Mouse (Mus musculus): ENCODE results near the gene Sdccag8. TPM values are rescaled to one million over a fixed set of nuclear protein-coding genes. Genes with fewer than 3 reads are reported as not detected.

Gene Sdccag8
- polyA plus RNA-seq (2016; fragmentation: Nextera tagmentation; extraction: Ambion mirVana), result 11.5 and 14.3 TPM in 2 replicates

- Histone ChIP-seq H3K4me1 (replicated peaks) (peaks cover 16% of the 10 kb centered on the region), H3K4me2 (peak within 1 kb of the TSS; percentile 73), H3K27ac (peak within 1 kb of the TSS; percentile 99), H3K9me3 (no peaks in the 10 kb centered on the region), H3K27me3 (no peaks in the 10 kb centered on the region), H3K36me3 (no peaks in the 10 kb centered on the region), H3K9ac (replicated peaks) (peak within 1 kb of the TSS; percentile 93), H3K4me3 (replicated peaks) (peak within 1 kb of the TSS; percentile 85)
- peak; percentile 97 for ATAC-seq (ENCODE audit: insufficient number of reproducible peaks, insufficient read depth, low FRiP score, low TSS enrichment, low read depth)
- WGBS, result under 1% methylated on average over 25 of the region's 25 CpGs
Observed at GRCm38 (mm10) chr1:176814591-176815062, at the start of gene Sdccag8. Gene Sdccag8 (plus strand): TSS chr1:176814660.

DNA sequence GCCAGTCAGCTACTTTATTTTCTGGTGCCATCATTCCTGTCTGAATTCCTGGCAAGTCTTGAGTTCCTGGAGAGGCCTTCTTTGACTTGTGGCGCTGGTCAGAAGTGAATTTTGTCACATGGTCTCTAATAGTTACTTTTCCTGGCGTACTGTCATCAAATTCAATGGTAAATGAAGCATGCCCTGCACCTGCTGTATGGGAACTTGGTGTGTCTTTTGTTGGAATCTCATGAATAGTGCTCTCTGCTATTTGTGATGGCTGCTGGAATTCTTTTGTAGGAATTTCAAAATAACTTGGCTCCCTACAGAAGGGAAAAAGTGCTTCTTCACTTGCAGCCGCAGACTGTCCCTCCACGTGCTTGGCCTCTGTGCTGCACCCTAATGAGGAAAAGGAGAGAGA lies 39.9 kb upstream of the Sdccag8 start:
- H3K4me1 ChIP-seq (replicated peaks), result no peaks in the 10 kb centered on the region
- peaks cover 53% of the 10 kb centered on the region for H3K36me3 ChIP-seq
- WGBS, result 89% methylated on average over 4 of the region's 4 CpGs

DNA sequence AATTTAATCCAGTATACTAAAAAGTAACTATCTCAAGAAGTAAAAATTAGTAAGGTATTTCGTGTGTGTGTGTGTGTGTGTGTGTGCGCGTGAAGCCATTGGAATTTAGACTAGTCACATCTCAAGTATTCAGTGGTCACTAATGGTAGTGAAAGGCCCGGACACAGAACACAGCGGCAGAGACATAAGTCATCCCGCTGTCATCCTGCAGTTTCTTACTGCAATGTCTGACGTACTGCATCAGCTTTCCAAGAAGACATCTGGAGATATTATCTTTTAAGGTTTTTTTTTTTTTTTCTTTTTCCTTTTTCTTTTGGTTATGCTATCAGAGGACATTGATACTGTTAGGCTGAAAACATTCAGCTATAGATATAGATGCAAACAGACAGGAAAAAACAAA lies 25.1 kb upstream of the Sdccag8 start:
- H3K9me3 ChIP-seq, result no peaks in the 10 kb centered on the region
- H3K9ac ChIP-seq (replicated peaks), result no peak overlapping the region
- H3K4me3 ChIP-seq (replicated peaks), result no peak overlapping the region
- no peaks in the 10 kb centered on the region for H3K4me1 ChIP-seq (replicated peaks)
- H3K27me3 ChIP-seq, result no peaks in the 10 kb centered on the region
- H3K36me3 ChIP-seq, result peaks cover 53% of the 10 kb centered on the region
- H3K27ac ChIP-seq, result no peak overlapping the region
- 92% methylated on average over 7 of the region's 7 CpGs for WGBS
- H3K4me2 ChIP-seq, result no peak overlapping the region
- no peak for ATAC-seq (ENCODE audit: insufficient number of reproducible peaks, insufficient read depth, low FRiP score, low TSS enrichment, low read depth)

More for the DNA sequence above, 39.9 kb upstream of the Sdccag8 start:
- H3K4me2 ChIP-seq, result no peak overlapping the region
- H3K27me3 ChIP-seq, result no peaks in the 10 kb centered on the region
- no peak overlapping the region for H3K27ac ChIP-seq
- ATAC-seq (ENCODE audit: insufficient number of reproducible peaks, insufficient read depth, low FRiP score, low TSS enrichment, low read depth), result no peak
- H3K9me3 ChIP-seq, result no peaks in the 10 kb centered on the region
- no peak overlapping the region for H3K9ac ChIP-seq (replicated peaks)
- H3K4me3 ChIP-seq (replicated peaks), result no peak overlapping the region

DNA sequence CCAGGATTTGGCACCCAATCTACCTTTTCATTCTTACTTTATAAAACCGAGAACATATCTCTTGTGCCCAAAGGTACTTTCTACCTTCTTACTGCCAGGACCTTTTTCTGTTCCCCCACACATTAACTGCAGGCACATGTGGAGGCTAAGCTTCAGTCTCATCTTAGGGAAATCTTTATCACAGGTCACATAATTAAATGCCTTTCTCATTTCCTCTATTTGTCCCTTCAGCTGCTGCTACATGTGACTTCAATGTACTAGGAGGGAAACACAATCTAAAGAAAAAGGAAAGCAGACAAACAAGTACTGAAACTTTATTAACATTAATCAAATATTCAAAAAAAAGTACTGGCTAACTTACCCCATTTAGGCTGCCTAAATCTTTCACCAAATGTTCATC lies 22.3 kb upstream of the Sdccag8 start:
- Histone ChIP-seq H3K4me1 (replicated peaks) (no peaks in the 10 kb centered on the region; the same call in 1 of the 2 replicates), H3K9ac (replicated peaks) (no peak overlapping the region), H3K9me3 (no peaks in the 10 kb centered on the region), H3K36me3 (peaks cover 40% of the 10 kb centered on the region), H3K4me3 (replicated peaks) (no peak overlapping the region), H3K4me2 (no peak overlapping the region), H3K27me3 (no peaks in the 10 kb centered on the region), H3K27ac (no peak overlapping the region)
- 100% methylated on average over 1 of the region's 1 CpGs for WGBS
- no peak for ATAC-seq (ENCODE audit: insufficient number of reproducible peaks, insufficient read depth, low FRiP score, low TSS enrichment, low read depth)

DNA sequence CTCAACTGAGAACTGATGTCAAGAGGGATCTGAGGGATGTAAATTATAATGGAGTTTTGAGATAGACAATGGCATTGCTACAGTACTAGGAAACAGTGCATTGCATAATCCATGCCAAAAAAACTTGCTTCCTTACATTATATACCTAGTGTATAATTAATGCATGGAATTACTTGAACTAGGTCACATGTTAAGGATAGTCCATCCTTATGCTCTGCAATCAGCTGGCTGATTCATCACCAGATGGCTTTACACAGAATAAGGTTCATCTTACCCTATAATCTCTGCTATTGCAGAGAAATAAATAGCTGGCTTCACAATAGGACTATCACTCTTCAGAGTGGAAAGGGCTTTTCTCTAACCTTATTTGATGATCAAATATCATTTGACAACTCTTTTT lies 15.8 kb upstream of the Sdccag8 start:
- Histone ChIP-seq H3K4me3 (replicated peaks) (no peak overlapping the region), H3K4me1 (replicated peaks) (peaks cover 8% of the 10 kb centered on the region), H3K9ac (replicated peaks) (no peak overlapping the region), H3K4me2 (no peak overlapping the region), H3K9me3 (no peaks in the 10 kb centered on the region), H3K36me3 (peaks cover 7% of the 10 kb centered on the region; the same call in 1 of the 2 replicates), H3K27ac (no peak overlapping the region), H3K27me3 (no peaks in the 10 kb centered on the region)
- no peak for ATAC-seq (ENCODE audit: insufficient number of reproducible peaks, insufficient read depth, low FRiP score, low TSS enrichment, low read depth)

- Histone ChIP-seq H3K36me3 (peaks cover 7% of the 10 kb centered on the region; the same call in 1 of the 2 replicates), H3K9me3 (no peaks in the 10 kb centered on the region), H3K27ac (no peak overlapping the region), H3K4me3 (replicated peaks) (no peak overlapping the region), H3K9ac (replicated peaks) (no peak overlapping the region), H3K4me2 (no peak overlapping the region), H3K4me1 (replicated peaks) (peaks cover 8% of the 10 kb centered on the region), H3K27me3 (no peaks in the 10 kb centered on the region)
- 34% methylated on average over 2 of the region's 2 CpGs for WGBS
- no peak for ATAC-seq (ENCODE audit: insufficient number of reproducible peaks, insufficient read depth, low FRiP score, low TSS enrichment, low read depth)
Observed at GRCm38 (mm10) chr1:176800728-176801365, 13.6 kb upstream of the Sdccag8 start.

- Histone ChIP-seq H3K36me3 (no peaks in the 10 kb centered on the region), H3K4me2 (no peak overlapping the region), H3K9me3 (no peaks in the 10 kb centered on the region), H3K9ac (replicated peaks) (no peak overlapping the region), H3K27ac (no peak overlapping the region), H3K4me3 (replicated peaks) (no peak overlapping the region), H3K4me1 (replicated peaks) (peaks cover 19% of the 10 kb centered on the region), H3K27me3 (no peaks in the 10 kb centered on the region)
- no peak for ATAC-seq (ENCODE audit: insufficient number of reproducible peaks, insufficient read depth, low FRiP score, low TSS enrichment, low read depth)
Observed at GRCm38 (mm10) chr1:176810161-176810560, 4.3 kb upstream of the Sdccag8 start.

DNA sequence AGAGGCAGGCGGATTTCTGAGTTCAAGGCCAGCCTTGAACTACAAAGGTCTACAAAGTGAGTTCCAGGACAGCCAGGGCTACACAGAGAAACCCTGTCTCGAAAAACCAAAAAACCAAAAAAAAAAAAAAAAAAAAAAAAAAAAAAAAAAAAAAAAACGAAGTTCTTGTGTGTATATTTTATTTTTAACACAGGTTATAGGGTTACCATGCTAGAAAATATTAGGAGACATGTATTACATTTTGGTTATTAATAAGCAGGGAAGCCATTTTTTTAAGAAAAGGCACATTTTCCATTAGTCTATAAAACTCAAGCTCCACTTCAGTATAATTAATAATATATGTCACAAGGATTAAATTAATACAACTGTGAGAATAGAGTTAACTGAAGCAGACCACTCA lies 2.6 kb upstream of the Sdccag8 start:
- Histone ChIP-seq H3K4me1 (replicated peaks) (peaks cover 21% of the 10 kb centered on the region), H3K27ac (no peak overlapping the region), H3K4me2 (peak overlapping the region; percentile 73), H3K4me3 (replicated peaks) (peak overlapping the region; percentile 85), H3K27me3 (no peaks in the 10 kb centered on the region), H3K36me3 (no peaks in the 10 kb centered on the region), H3K9ac (replicated peaks) (no peak overlapping the region), H3K9me3 (no peaks in the 10 kb centered on the region)
- 75% methylated on average over 3 of the region's 3 CpGs for WGBS
- no peak for ATAC-seq (ENCODE audit: insufficient number of reproducible peaks, insufficient read depth, low FRiP score, low TSS enrichment, low read depth)

GRCm38 (mm10) chr1:176812491-176813291 lies 1.8 kb upstream of the Sdccag8 start:
- Histone ChIP-seq H3K9ac (replicated peaks) (peak overlapping the region; percentile 93), H3K27me3 (no peaks in the 10 kb centered on the region), H3K4me3 (replicated peaks) (peak overlapping the region; percentile 85), H3K4me1 (replicated peaks) (peaks cover 21% of the 10 kb centered on the region), H3K27ac (peak overlapping the region; percentile 99), H3K4me2 (peak overlapping the region; percentile 73), H3K36me3 (no peaks in the 10 kb centered on the region), H3K9me3 (no peaks in the 10 kb centered on the region)
- WGBS, result 28% methylated on average over 11 of the region's 11 CpGs
- no peak for ATAC-seq (ENCODE audit: insufficient number of reproducible peaks, insufficient read depth, low FRiP score, low TSS enrichment, low read depth)

DNA sequence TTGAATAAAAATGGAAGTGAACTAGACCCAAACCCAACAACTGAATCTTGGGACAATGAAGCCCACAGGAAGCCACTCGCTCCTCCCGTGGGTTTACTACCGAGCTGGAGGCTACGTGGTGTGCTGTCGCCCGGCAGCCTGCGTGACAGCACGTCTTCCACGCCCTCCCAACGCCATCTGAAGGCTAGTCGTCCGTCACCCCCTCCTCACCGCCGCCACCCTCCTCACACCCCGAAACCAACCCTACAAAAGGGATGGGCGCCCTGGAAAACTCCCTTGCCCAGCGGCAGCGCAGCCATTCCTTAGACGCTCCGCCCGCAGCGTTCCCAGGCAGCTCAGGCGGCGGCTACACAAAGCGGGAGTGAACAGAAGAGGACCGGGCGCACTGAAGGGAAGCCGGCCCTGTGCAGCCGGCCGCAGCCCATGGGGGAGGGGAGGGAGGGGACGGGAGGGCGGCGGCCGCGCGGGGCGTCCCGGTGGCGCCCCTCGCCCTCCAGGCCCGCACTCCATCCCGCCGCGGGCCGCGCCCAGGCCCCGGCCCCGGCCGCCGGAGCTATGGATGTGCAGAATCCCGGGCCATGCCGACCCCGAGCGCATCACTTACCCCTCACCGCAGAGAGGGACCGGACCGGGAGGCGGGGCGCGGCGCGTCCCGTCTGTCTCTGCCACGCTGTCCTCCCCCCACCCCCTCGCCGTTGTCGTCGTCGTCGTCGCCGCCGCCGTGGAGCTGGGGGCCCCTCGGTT lies 996 bp upstream of the Sdccag8 start:
- H3K9me3 ChIP-seq, result no peaks in the 10 kb centered on the region
- peak; percentile 52 for ATAC-seq (ENCODE audit: insufficient number of reproducible peaks, insufficient read depth, low FRiP score, low TSS enrichment, low read depth)
- H3K4me2 ChIP-seq, result peak overlapping the region; percentile 73
- 0% methylated on average over 62 of the region's 75 CpGs for WGBS
- H3K4me3 ChIP-seq (replicated peaks), result peak overlapping the region; percentile 85
- H3K27ac ChIP-seq, result peak overlapping the region; percentile 99
- no peaks in the 10 kb centered on the region for H3K36me3 ChIP-seq
- H3K4me1 ChIP-seq (replicated peaks), result peaks cover 21% of the 10 kb centered on the region
- H3K9ac ChIP-seq (replicated peaks), result peak overlapping the region; percentile 93
- no peaks in the 10 kb centered on the region for H3K27me3 ChIP-seq

GRCm38 (mm10) chr1:176814036-176814420 lies 432 bp upstream of the Sdccag8 start, which contains the start of gene Cep170:
Gene Cep170 (minus strand): TSS chr1:176814067.
- peaks cover 19% of the 10 kb centered on the region for H3K4me1 ChIP-seq (replicated peaks)
- no peaks in the 10 kb centered on the region for H3K27me3 ChIP-seq
- under 1% methylated on average over 28 of the region's 28 CpGs for WGBS
- peak within 1 kb of the TSS; percentile 99 for H3K27ac ChIP-seq
- H3K9me3 ChIP-seq, result no peaks in the 10 kb centered on the region
- peak within 1 kb of the TSS; percentile 93 for H3K9ac ChIP-seq (replicated peaks)
- peak within 1 kb of the TSS; percentile 85 for H3K4me3 ChIP-seq (replicated peaks)
- H3K4me2 ChIP-seq, result peak within 1 kb of the TSS; percentile 73
- ATAC-seq (ENCODE audit: insufficient number of reproducible peaks, insufficient read depth, low FRiP score, low TSS enrichment, low read depth), result peak; percentile 95
- no peaks in the 10 kb centered on the region for H3K36me3 ChIP-seq

All from limb, embryonic 12.5 days (tissue).